Mouse (Mus musculus): ENCODE measurements at regions not wholly inside any gene's neighbourhood (a gene's known extent, or its start where the extent isn't known, plus 50 kb on each side); places are given as distances from the start of the nearest gene placed in this dataset.
A peak's percentile ranks its signal among the peaks of the same experiment; 100 is the strongest.

GRCm38 (mm10) chr16:24341736-24342135, 51.6 kb upstream of the Lpp start:
- no peak for DNase-seq

- DNase-seq: no peak
Observed at GRCm38 (mm10) chr16:24340646-24341045, 52.7 kb upstream of the Lpp start.

GRCm38 (mm10) chr16:24339320-24340265, 53.7 kb upstream of the Lpp start:
- DNase-seq: no peak

- DNase-seq: no peak
Observed at GRCm38 (mm10) chr16:24338404-24338803, 54.9 kb upstream of the Lpp start.

- DNase-seq: no peak
Observed at GRCm38 (mm10) chr16:24334389-24334788, 58.9 kb upstream of the Lpp start.

GRCm38 (mm10) chr16:24331446-24332020, 61.8 kb upstream of the Lpp start:
- no peak for DNase-seq

GRCm38 (mm10) chr16:24326571-24326970, 66.7 kb upstream of the Lpp start:
- no peak for DNase-seq

GRCm38 (mm10) chr16:24326046-24326445, 67.3 kb upstream of the Lpp start:
- DNase-seq: no peak

- DNase-seq: no peak
Observed at GRCm38 (mm10) chr16:24324917-24325316, 68.4 kb upstream of the Lpp start.

GRCm38 (mm10) chr16:24318723-24319437, 74.4 kb upstream of the Lpp start:
- no peak for DNase-seq

- DNase-seq: no peak
Observed at GRCm38 (mm10) chr16:24313544-24314326, 79.6 kb upstream of the Lpp start.

- DNase-seq: no peak
Observed at GRCm38 (mm10) chr16:24305391-24305790, 87.9 kb upstream of the Lpp start.

GRCm38 (mm10) chr16:24296790-24297189, 96.5 kb upstream of the Lpp start:
- DNase-seq: no peak

- DNase-seq: no peak
Observed at GRCm38 (mm10) chr16:24295626-24296440, 97.5 kb upstream of the Lpp start.

- DNase-seq: no peak
Observed at GRCm38 (mm10) chr16:24284215-24284614, 109.1 kb upstream of the Lpp start.

GRCm38 (mm10) chr16:24282194-24282683, 111.1 kb upstream of the Lpp start:
- peak; percentile 16 to 22 for DNase-seq

- DNase-seq: no peak
Observed at GRCm38 (mm10) chr16:24281561-24281960, 111.7 kb upstream of the Lpp start.

GRCm38 (mm10) chr16:24277857-24278256, 115.5 kb upstream of the Lpp start:
- DNase-seq: no peak

- DNase-seq: no peak
Observed at GRCm38 (mm10) chr16:24262701-24263100, 130.6 kb upstream of the Lpp start.

GRCm38 (mm10) chr16:24259711-24260230, 133.5 kb upstream of the Lpp start:
- no peak for DNase-seq

- DNase-seq: no peak
Observed at GRCm38 (mm10) chr16:24258991-24259390, 134.3 kb upstream of the Lpp start.

Data from spleen, adult 18-20 months (tissue).